Mouse (Mus musculus) cerebellum, adult 2 months (tissue): ENCODE data around the gene Olfml3. TPM values are rescaled to one million over a fixed set of nuclear protein-coding genes. Genes with fewer than 3 reads are reported as not detected.
A peak's percentile ranks its signal among the peaks of the same experiment; 100 is the strongest.

Experiments
- DNase-seq, 2 experiments: peaks; one replicate each; pipeline ENCODE4 v3.0.0; 2021
- H3K27ac ChIP-seq: fragments of 200-500 bp; 2 replicates; pipeline ENCODE4 v1.5.1; 2012; ENCODE audit warnings: low read length, control low read depth, inconsistent platforms; ENCODE audit not compliant: insufficient read depth
- H3K27me3 ChIP-seq: fragments of 200-500 bp; 2 replicates; pipeline ENCODE4 v1.6.1; 2012; ENCODE audit warnings: inconsistent platforms, mild to moderate bottlenecking, low read length, moderate library complexity; ENCODE audit not compliant: control insufficient read depth, insufficient read depth
- H3K4me1 ChIP-seq: fragments of 200-500 bp; 2 replicates; pipeline ENCODE4 v1.6.1; 2011; ENCODE audit warnings: low read length; ENCODE audit not compliant: control insufficient read depth, insufficient read depth
- H3K4me3 ChIP-seq: fragments of 200-500 bp; replicated peaks from 2 replicates; pipeline ENCODE3; 2011; ENCODE audit warnings: mild to moderate bottlenecking, low read depth, low read length, control low read depth; ENCODE audit not compliant: insufficient read depth
- CTCF ChIP-seq: fragments of 200-500 bp; IDR thresholded peaks from 2 replicates; pipeline ENCODE4 v1.5.1; 2011; ENCODE audit warnings: low read depth, mild to moderate bottlenecking, control low read depth, low read length, moderate library complexity, borderline replicate concordance; ENCODE audit not compliant: insufficient read depth
- POLR2A ChIP-seq: fragments of 200-500 bp; IDR thresholded peaks from 2 replicates; pipeline ENCODE4 v1.6.1; 2011; ENCODE audit warnings: low read length, control low read depth, borderline replicate concordance; ENCODE audit not compliant: insufficient read depth
- WGBS: fragments of 180-500 bp; shearing (Covaris S2); methylation state at CpG from one replicate; pipeline ENCODE4 v1.1.7; 2018; 5-methylcytosine and 5-hydroxymethylcytosine counted together
- polyA plus RNA-seq: library from polyadenylated mRNA; depleted of rRNA; stranded (reverse); fragments of >200 nt; gene quantifications from 2 replicates; pipeline ENCODE4 v1.2.3, GENCODE M21; 2012

Olfml3 gene
- polyA plus RNA-seq, 1 experiment, result 5.0 TPM

GRCm38 (mm10) chr3:103774009-103774408 is 36.2 kb upstream of the Olfml3 start:
- peaks cover 34% of the 10 kb centered on the region for H3K4me1 ChIP-seq
- H3K4me3 ChIP-seq, result no peak overlapping the region
- no peak for TF ChIP-seq POLR2A
- no peak for TF ChIP-seq CTCF
- 72% methylated on average over 15 of the region's 15 CpGs for WGBS
- no peak for DNase-seq
- H3K27me3 ChIP-seq, result no peaks in the 10 kb centered on the region
- no peak overlapping the region for H3K27ac ChIP-seq

DNA sequence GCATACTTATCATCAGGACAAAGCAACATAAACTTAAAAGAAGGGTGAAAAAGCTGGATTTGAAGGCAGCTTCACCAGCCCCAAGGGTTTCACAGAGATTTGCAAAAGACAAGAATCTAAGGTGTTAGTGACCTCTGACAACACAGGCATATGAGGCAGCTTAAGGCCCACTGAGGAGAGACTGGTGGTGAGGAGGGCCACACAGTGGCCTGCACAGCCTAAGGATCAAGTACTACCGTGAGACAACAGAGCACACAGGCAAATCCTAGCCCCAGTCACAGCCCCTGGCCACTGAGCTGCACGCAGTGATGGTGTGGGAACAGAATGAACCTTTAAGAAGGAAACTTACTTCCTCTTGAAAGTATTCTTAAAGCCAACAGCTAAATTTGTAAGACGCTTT is 35.7 kb upstream of the Olfml3 start:
- no peak for DNase-seq
- peaks cover 31% of the 10 kb centered on the region for H3K4me1 ChIP-seq
- TF ChIP-seq POLR2A (no peak), CTCF (no peak)
- H3K27ac ChIP-seq, result peak overlapping the region; percentile 41
- 70% methylated on average over 3 of the region's 3 CpGs for WGBS
- H3K4me3 ChIP-seq, result no peak overlapping the region
- no peaks in the 10 kb centered on the region for H3K27me3 ChIP-seq

DNA sequence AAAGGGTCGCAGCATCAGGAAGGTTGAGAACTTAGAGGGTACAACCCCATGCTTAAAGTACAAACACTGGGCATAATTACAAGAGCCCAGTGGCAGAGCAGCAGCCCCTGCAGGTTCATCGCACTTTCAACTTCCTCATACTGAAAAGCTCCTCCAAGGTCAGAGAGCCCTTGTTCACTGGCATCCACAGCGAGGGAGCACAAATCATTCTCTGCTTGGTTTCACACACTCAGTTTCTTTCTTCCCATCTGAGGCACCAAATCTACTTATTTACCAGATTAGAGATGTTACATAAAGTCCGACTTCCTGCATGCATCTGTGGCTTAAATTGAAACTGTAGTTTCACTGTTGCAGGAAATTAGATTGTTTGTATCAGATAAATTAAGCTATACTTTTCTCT is 35.0 kb upstream of the Olfml3 start:
- 67% methylated on average over 4 of the region's 4 CpGs for WGBS
- H3K27me3 ChIP-seq, result no peaks in the 10 kb centered on the region
- peaks cover 24% of the 10 kb centered on the region for H3K4me1 ChIP-seq
- DNase-seq, result no peak
- H3K27ac ChIP-seq, result peak overlapping the region; percentile 80
- H3K4me3 ChIP-seq, result no peak overlapping the region
- TF ChIP-seq POLR2A (no peak), CTCF (no peak)

DNA sequence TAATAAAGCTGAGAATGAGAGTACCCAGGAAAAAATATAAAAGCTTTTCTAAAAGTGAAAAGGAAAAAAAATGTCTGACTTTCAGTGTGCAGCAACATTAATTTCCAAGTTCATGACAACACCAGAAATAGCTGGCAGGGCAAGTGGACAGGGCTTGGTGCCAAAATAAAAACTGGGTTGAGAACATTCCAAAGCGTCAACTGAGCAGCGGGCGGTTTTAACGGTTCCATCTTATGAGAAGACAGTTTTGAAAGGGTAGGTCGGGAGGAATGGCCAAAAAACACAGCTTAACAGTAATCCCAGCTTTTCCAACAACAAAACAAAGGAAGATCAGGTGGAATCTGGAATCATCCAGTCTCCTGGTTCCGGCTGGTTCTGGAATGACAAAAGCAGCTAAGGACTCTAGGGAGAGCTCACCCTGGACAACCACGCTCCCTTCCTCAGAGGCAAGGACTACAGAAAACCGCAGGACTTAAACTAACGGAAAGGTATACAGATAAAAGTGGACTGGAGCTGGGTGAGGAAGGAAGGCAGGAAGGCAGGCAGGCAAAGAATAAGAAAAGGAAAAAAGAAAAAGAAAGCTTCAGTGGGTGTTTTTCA is 33.8 kb upstream of the Olfml3 start:
- Histone ChIP-seq H3K4me3 (peak overlapping the region; percentile 28), H3K27me3 (no peaks in the 10 kb centered on the region), H3K4me1 (peaks cover 14% of the 10 kb centered on the region), H3K27ac (peak overlapping the region; percentile 77)
- DNase-seq, result peak; percentile 90 to 91
- TF ChIP-seq POLR2A (no peak), CTCF (no peak)
- 2% methylated on average over 9 of the region's 9 CpGs for WGBS

DNA sequence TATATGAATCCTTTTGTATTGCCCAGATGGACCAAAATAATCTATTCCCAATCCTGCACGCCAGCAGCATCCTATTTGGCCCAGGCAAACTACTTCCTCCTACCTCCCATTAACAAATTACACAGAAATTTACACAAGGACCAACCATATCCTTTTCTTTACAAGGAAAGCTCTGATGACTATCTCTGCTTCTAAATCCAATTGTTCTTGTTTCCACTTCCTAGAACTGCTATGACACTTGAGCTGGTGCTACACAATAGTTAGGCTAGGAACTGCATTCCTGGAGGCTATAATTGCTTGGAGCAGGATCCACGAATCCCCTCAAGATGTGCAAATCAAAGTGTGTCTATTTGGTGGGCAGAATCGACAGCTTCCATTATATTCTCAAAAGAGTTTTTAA is 29.0 kb upstream of the Olfml3 start:
- Histone ChIP-seq H3K27me3 (no peaks in the 10 kb centered on the region), H3K4me3 (no peak overlapping the region), H3K4me1 (no peaks in the 10 kb centered on the region; the same call in 1 of the 2 replicates), H3K27ac (no peak overlapping the region)
- TF ChIP-seq POLR2A (no peak), CTCF (no peak)
- no peak for DNase-seq
- 59% methylated on average over 3 of the region's 3 CpGs for WGBS

GRCm38 (mm10) chr3:103759261-103759970 is 21.6 kb upstream of the Olfml3 start:
- Histone ChIP-seq H3K27ac (no peak overlapping the region), H3K27me3 (no peaks in the 10 kb centered on the region), H3K4me3 (no peak overlapping the region), H3K4me1 (no peaks in the 10 kb centered on the region; the same call in 1 of the 2 replicates)
- DNase-seq, result no peak
- 86% methylated on average over 5 of the region's 5 CpGs for WGBS
- TF ChIP-seq POLR2A, result no peak
- no peak for TF ChIP-seq CTCF

GRCm38 (mm10) chr3:103758456-103758855 is 20.7 kb upstream of the Olfml3 start:
- H3K4me1 ChIP-seq, result no peaks in the 10 kb centered on the region; the same call in 1 of the 2 replicates
- H3K4me3 ChIP-seq, result no peak overlapping the region
- TF ChIP-seq POLR2A (no peak), CTCF (no peak)
- 16% methylated on average over 7 of the region's 7 CpGs for WGBS
- H3K27me3 ChIP-seq, result no peaks in the 10 kb centered on the region
- no peak overlapping the region for H3K27ac ChIP-seq
- no peak for DNase-seq

DNA sequence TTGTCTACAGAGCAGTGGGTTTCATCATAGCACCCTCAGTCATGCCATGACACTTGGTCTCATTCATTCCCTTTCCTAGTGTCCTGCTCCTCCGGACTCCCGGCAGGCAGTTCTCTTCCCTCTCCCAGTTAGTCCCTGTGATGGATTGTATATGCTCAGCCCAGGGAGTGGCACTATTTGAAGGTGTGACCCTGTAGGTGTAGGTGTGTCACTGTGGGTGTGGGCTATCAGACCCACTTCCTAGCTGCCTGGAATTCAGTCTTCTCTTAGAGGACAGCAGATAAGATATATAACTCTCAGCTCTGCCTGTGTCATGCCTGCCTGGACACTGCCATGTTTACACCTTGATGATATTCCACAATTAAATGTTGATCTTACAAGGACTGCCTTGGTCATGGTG is 19.1 kb upstream of the Olfml3 start:
- TF ChIP-seq CTCF, result no peak
- no peak for TF ChIP-seq POLR2A
- 92% methylated on average over 2 of the region's 2 CpGs for WGBS
- DNase-seq, result no peak

More for the DNA sequence above, 19.1 kb upstream of the Olfml3 start:
- no peaks in the 10 kb centered on the region; the same call in 1 of the 2 replicates for H3K4me1 ChIP-seq
- H3K27ac ChIP-seq, result no peak overlapping the region
- H3K27me3 ChIP-seq, result no peaks in the 10 kb centered on the region
- no peak overlapping the region for H3K4me3 ChIP-seq
